Mouse (Mus musculus) stomach, embryonic 16.5 days (tissue): ENCODE results near the gene Arl4a. TPM values are rescaled to one million over a fixed set of nuclear protein-coding genes. Genes with fewer than 3 reads are reported as not detected.

ENCODE experiments used
- ATAC-seq: fragments of 200-750 bp; cut with Nextera tagmentation; 2 replicates; pipeline ENCODE4 v1.8.0; 2017; ENCODE audit warnings: moderate number of reproducible peaks, moderate TSS enrichment; ENCODE audit not compliant: insufficient read depth, low FRiP score
- H3K27ac ChIP-seq: fragments of 300-500 bp; sonication (generic); 2 replicates; pipeline ENCODE4 v1.5.1; 2014; ENCODE audit warnings: low read length
- H3K27me3 ChIP-seq: fragments of 300-500 bp; sonication (generic); 2 replicates; pipeline ENCODE4 v1.6.1; 2014; ENCODE audit warnings: low read length, control low read depth, mixed read lengths; ENCODE audit not compliant: control insufficient read depth, insufficient read depth
- H3K36me3 ChIP-seq: fragments of 300-500 bp; sonication (generic); 2 replicates; pipeline ENCODE4 v1.6.1; 2014; ENCODE audit warnings: low read length; ENCODE audit not compliant: control insufficient read depth, insufficient read depth
- H3K4me1 ChIP-seq: fragments of 300-500 bp; sonication (generic); 2 replicates; pipeline ENCODE4 v1.6.1; 2014; ENCODE audit warnings: low read length, control low read depth, mixed read lengths; ENCODE audit not compliant: control insufficient read depth, insufficient read depth
- H3K4me2 ChIP-seq: fragments of 300-500 bp; sonication (generic); 2 replicates; pipeline ENCODE4 v1.6.1; 2014; ENCODE audit warnings: low read depth, low read length, mixed read lengths
- H3K4me3 ChIP-seq: fragments of 300-500 bp; sonication (generic); replicated peaks from 2 replicates; pipeline ENCODE4 v1.5.1; 2014; ENCODE audit warnings: mild to moderate bottlenecking, low read length
- H3K9ac ChIP-seq: fragments of 300-500 bp; sonication (generic); 2 replicates; pipeline ENCODE4 v1.6.1; 2014; ENCODE audit warnings: low read length
- H3K9me3 ChIP-seq: fragments of 300-500 bp; sonication (generic); replicated peaks from 2 replicates; pipeline ENCODE4 v1.6.1; 2016; ENCODE audit warnings: low read length, control low read depth; ENCODE audit not compliant: control insufficient read depth
- WGBS: fragments of 180-500 bp; shearing (Covaris S2); extraction: QIAGEN DNeasy Blood & Tissue Kit; methylation state at CpG from one replicate; pipeline ENCODE4 v1.1.7; 2014; 5-methylcytosine and 5-hydroxymethylcytosine counted together
- polyA plus RNA-seq: library from polyadenylated mRNA; unstranded; fragments of >200 nt; fragmentation: Nextera tagmentation; extraction: Ambion mirVana; gene quantifications from 2 replicates; pipeline ENCODE4 v1.2.1, GENCODE M21; 2015

Arl4a gene
- polyA plus RNA-seq, 1 experiment from 2014 or later: 49.3 TPM

- H3K27me3 ChIP-seq: no peaks in the 10 kb centered on the region
- H3K36me3 ChIP-seq: no peaks in the 10 kb centered on the region
- H3K4me2 ChIP-seq: peak overlapping the region; percentile 29; the same call in 1 of the 2 replicates
- no peak overlapping the region for H3K9ac ChIP-seq
- no peak overlapping the region for H3K27ac ChIP-seq
- H3K9me3 ChIP-seq: no peaks in the 10 kb centered on the region
- 62% methylated on average over 6 of the region's 6 CpGs for WGBS
- H3K4me3 ChIP-seq: no peak overlapping the region
- H3K4me1 ChIP-seq: peaks cover 9% of the 10 kb centered on the region
- ATAC-seq: no peak
Observed at GRCm38 (mm10) chr12:40017955-40018505, 19.8 kb downstream of the Arl4a start.

DNA sequence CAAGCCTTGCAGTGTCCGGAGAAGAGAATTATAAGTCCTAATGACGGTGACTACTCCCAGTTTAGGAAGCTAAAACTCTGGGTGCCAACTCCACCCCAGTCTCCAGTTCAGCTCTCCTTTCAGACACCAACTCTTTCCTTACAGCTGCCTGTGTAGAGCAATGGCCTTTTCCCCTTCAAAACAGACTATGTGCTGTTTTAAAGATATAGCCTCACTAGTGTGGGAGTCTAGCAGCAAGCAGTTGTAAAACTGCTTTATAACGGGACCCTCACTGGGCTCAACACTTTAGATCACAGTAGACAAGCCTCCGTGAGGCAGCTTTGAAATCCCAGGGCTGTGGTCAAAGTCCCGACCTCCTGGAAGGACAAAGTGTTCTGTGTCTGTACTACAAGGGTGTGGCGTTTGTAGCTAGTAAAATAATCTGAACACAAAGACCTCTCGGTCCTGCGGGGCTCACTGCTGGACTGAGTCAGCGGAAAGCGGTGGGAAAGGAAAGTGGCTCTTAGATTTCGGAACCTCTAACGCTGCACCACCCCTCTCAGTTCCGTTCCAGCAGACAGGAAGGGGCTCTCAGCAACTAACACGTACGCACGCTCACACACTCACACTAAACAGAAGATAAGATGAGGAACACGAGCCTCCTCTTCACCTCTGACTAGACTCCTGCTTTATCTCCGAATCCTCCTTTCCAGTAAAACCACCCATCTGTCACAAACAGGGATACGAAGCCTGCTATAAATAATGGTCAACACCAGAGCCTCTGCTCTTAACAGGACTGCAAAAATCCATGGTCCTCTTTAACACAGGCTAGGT is 21.0 kb downstream of the Arl4a start:
- Histone ChIP-seq H3K27ac (peak overlapping the region; percentile 57), H3K4me2 (peak overlapping the region; percentile 45), H3K4me3 (peak overlapping the region; percentile 37), H3K9ac (peak overlapping the region; percentile 65), H3K9me3 (no peaks in the 10 kb centered on the region), H3K36me3 (no peaks in the 10 kb centered on the region), H3K4me1 (peaks cover 9% of the 10 kb centered on the region), H3K27me3 (no peaks in the 10 kb centered on the region)
- 13% methylated on average over 19 of the region's 19 CpGs for WGBS
- peak; percentile 87 for ATAC-seq

- Histone ChIP-seq H3K27ac (no peak overlapping the region), H3K36me3 (no peaks in the 10 kb centered on the region), H3K4me1 (peaks cover 9% of the 10 kb centered on the region), H3K9me3 (no peaks in the 10 kb centered on the region), H3K4me3 (no peak overlapping the region), H3K27me3 (no peaks in the 10 kb centered on the region), H3K9ac (no peak overlapping the region), H3K4me2 (no peak overlapping the region)
- 77% methylated on average over 9 of the region's 9 CpGs for WGBS
- no peak for ATAC-seq
Observed at GRCm38 (mm10) chr12:40016068-40016467, 21.8 kb downstream of the Arl4a start.

GRCm38 (mm10) chr12:40009866-40010265 is 28.0 kb downstream of the Arl4a start:
- no peaks in the 10 kb centered on the region for H3K27me3 ChIP-seq
- no peaks in the 10 kb centered on the region for H3K9me3 ChIP-seq
- no peak overlapping the region for H3K9ac ChIP-seq
- no peaks in the 10 kb centered on the region for H3K36me3 ChIP-seq
- ATAC-seq: no peak
- no peak overlapping the region for H3K4me2 ChIP-seq
- H3K4me3 ChIP-seq: no peak overlapping the region
- 47% methylated on average over 2 of the region's 2 CpGs for WGBS
- H3K27ac ChIP-seq: no peak overlapping the region
- H3K4me1 ChIP-seq: no peaks in the 10 kb centered on the region

GRCm38 (mm10) chr12:40008459-40008858 is 29.4 kb downstream of the Arl4a start:
- Histone ChIP-seq H3K9ac (no peak overlapping the region), H3K36me3 (no peaks in the 10 kb centered on the region), H3K27me3 (no peaks in the 10 kb centered on the region), H3K9me3 (no peaks in the 10 kb centered on the region), H3K27ac (no peak overlapping the region), H3K4me1 (no peaks in the 10 kb centered on the region), H3K4me2 (no peak overlapping the region), H3K4me3 (no peak overlapping the region)
- ATAC-seq: no peak
- WGBS: 68% methylated on average over 3 of the region's 3 CpGs

DNA sequence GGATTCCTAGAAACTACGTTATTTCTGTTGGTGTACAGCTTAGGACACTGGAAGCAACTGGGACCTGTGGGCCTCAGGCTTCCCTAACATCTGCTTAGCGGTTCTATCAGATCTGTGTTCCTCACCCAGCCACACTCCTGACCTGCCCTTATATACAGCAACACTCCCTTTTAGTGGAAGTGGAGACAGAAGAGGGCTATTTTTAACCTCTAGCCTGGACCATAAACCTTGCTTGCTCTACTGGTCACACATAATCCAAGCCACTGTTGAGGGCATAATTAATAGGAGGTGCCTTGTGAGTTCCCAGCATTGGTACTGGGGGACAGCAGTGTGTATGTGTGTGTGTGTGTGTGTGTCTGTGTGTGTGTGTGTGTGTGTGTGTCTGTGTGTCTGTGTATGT is 33.1 kb downstream of the Arl4a start:
- H3K4me3 ChIP-seq: no peak overlapping the region
- no peaks in the 10 kb centered on the region for H3K4me1 ChIP-seq
- ATAC-seq: no peak
- H3K9ac ChIP-seq: no peak overlapping the region
- no peak overlapping the region for H3K4me2 ChIP-seq
- no peaks in the 10 kb centered on the region for H3K36me3 ChIP-seq
- H3K27me3 ChIP-seq: no peaks in the 10 kb centered on the region
- WGBS: 66% methylated on average over 2 of the region's 2 CpGs
- no peak overlapping the region for H3K27ac ChIP-seq
- no peaks in the 10 kb centered on the region for H3K9me3 ChIP-seq

GRCm38 (mm10) chr12:39998853-39999195 is 39.0 kb downstream of the Arl4a start:
- no peak overlapping the region for H3K9ac ChIP-seq
- ATAC-seq: no peak
- H3K4me3 ChIP-seq: no peak overlapping the region
- WGBS: 53% methylated on average over 3 of the region's 4 CpGs
- H3K27ac ChIP-seq: no peak overlapping the region
- no peaks in the 10 kb centered on the region for H3K27me3 ChIP-seq
- H3K36me3 ChIP-seq: no peaks in the 10 kb centered on the region
- no peaks in the 10 kb centered on the region for H3K9me3 ChIP-seq
- H3K4me2 ChIP-seq: no peak overlapping the region
- H3K4me1 ChIP-seq: no peaks in the 10 kb centered on the region

DNA sequence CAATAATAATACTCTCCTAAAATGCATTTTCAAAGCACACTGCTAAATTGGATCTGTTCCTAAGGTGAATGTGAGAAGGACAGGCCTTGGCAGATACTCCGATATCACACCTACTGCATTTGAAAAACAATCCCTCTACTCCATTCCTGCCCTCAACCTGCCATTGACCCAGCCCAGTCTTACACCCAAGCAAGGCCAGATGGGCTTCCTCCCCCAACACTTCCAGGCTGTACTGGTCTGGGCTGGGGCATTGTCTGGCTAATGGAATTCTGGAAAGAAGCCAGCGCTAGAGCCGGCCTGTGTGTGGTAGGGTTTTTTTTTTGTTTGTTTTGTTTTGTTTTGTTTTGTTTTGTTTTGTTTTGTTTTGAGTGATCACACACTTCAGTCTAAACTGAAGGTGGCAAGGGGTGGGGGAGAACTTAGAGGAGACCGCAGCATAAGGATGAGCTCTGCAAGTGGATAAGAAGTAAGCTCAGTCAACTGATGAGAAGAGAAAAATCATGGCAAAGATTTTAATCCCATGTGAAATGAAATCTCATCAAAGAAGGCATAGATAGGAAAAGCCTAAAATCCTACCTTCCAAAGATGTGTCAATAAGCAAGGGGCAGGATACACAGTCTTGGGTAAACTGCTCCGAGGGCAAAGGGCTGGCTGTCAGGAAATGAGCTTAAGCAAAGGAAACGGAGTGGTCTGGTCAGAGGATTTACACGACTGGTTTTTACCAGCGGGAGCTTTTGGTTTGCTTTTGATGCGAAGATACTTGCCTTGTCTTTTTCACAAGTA is 39.6 kb downstream of the Arl4a start:
- ATAC-seq: peak; percentile 50; the same call in 1 of the 2 replicates
- no peak overlapping the region for H3K27ac ChIP-seq
- 24% methylated on average over 9 of the region's 9 CpGs for WGBS

GRCm38 (mm10) chr12:39997651-39998050 is 40.2 kb downstream of the Arl4a start:
- no peak for ATAC-seq
- Histone ChIP-seq H3K9ac (no peak overlapping the region), H3K27ac (no peak overlapping the region), H3K27me3 (no peaks in the 10 kb centered on the region), H3K4me2 (no peak overlapping the region), H3K4me1 (no peaks in the 10 kb centered on the region), H3K36me3 (no peaks in the 10 kb centered on the region), H3K9me3 (no peaks in the 10 kb centered on the region), H3K4me3 (no peak overlapping the region)
- 50% methylated on average over 4 of the region's 4 CpGs for WGBS

More for the DNA sequence above, 39.6 kb downstream of the Arl4a start:
- no peak overlapping the region for H3K9ac ChIP-seq
- H3K9me3 ChIP-seq: no peaks in the 10 kb centered on the region
- no peaks in the 10 kb centered on the region for H3K36me3 ChIP-seq
- no peak overlapping the region for H3K4me3 ChIP-seq
- no peaks in the 10 kb centered on the region for H3K27me3 ChIP-seq
- H3K4me2 ChIP-seq: no peak overlapping the region
- H3K4me1 ChIP-seq: no peaks in the 10 kb centered on the region
